Mouse (Mus musculus) MEL (cell line): Measurements from ENCODE around the gene Pi4k2a. TPM values are rescaled to one million over a fixed set of nuclear protein-coding genes. Genes with fewer than 3 reads are reported as not detected.

Experiments
- DNase-seq: peaks from one replicate; pipeline ENCODE4 v3.0.0; 2011; ENCODE audit warnings: low read depth, low spot score
- H3K27ac ChIP-seq: 2 replicates; pipeline ENCODE4 v1.5.1; 2012; ENCODE audit warnings: low read depth, mild to moderate bottlenecking, control low read depth, low read length, moderate library complexity; ENCODE audit not compliant: control insufficient read depth
- H3K27me3 ChIP-seq, 2 experiments: fragments of 150-350 bp in 1 of 2; sonication (generic) in 1 of 2; 2 replicates each; pipeline ENCODE4 v1.6.1; 2012; ENCODE audit warnings: low read length in 2 of 2, mild to moderate bottlenecking in 2 of 2, improper control_type of control experiment in 1 of 2, moderate library complexity in 1 of 2; ENCODE audit not compliant: insufficient read depth in 2 of 2, control insufficient read depth in 1 of 2
- H3K36me3 ChIP-seq, 2 experiments: 2 replicates each; pipeline ENCODE4 v1.6.1; 2012 to 2014; ENCODE audit warnings: low read length in 2 of 2, improper control_type of control experiment in 1 of 2, inconsistent platforms in 1 of 2, mild to moderate bottlenecking in 1 of 2; ENCODE audit not compliant: insufficient read depth in 2 of 2, control insufficient read depth in 1 of 2
- H3K4me1 ChIP-seq, 2 experiments: fragments of 150-350 bp in 1 of 2; sonication (generic) in 1 of 2; 2 replicates each; pipeline ENCODE4 v1.6.1; 2012; ENCODE audit warnings: low read length in 2 of 2, improper control_type of control experiment in 1 of 2, mild to moderate bottlenecking in 1 of 2; ENCODE audit not compliant: insufficient read depth in 2 of 2, control insufficient read depth in 1 of 2
- H3K4me3 ChIP-seq, 2 experiments: fragments of 150-350 bp in 1 of 2; sonication (generic) in 1 of 2; 2 replicates each; pipeline ENCODE4 v1.5.1; 2012; ENCODE audit warnings: low read depth in 2 of 2, low read length in 2 of 2, mild to moderate bottlenecking in 2 of 2, moderate library complexity in 2 of 2, control low read depth in 1 of 2, improper control_type of control experiment in 1 of 2; ENCODE audit not compliant: control insufficient read depth in 1 of 2, insufficient read depth in 1 of 2
- H3K79me2 ChIP-seq: 2 replicates; pipeline ENCODE4 v1.6.1; 2012; ENCODE audit warnings: mild to moderate bottlenecking, low read length, moderate library complexity; ENCODE audit not compliant: control insufficient read depth, poor library complexity, insufficient read depth
- H3K9ac ChIP-seq: 2 replicates; pipeline ENCODE4 v1.6.1; 2012; ENCODE audit warnings: low read depth, mild to moderate bottlenecking, control low read depth, low read length, moderate library complexity; ENCODE audit not compliant: control insufficient read depth, poor library complexity, severe bottlenecking
- H3K9me3 ChIP-seq: fragments of 150-350 bp; sonication (generic); replicated peaks from 2 replicates; pipeline ENCODE4 v1.6.1; 2012; ENCODE audit warnings: mild to moderate bottlenecking, low read length, improper control_type of control experiment, moderate library complexity; ENCODE audit not compliant: insufficient read depth
- E2F4 ChIP-seq: IDR thresholded peaks from 2 replicates; pipeline ENCODE4 v1.6.1; 2011; ENCODE audit warnings: low read depth, low read length, improper control_type of control experiment, borderline replicate concordance
- ELF1 ChIP-seq: IDR thresholded peaks from 2 replicates; pipeline ENCODE4 v1.6.1; 2014; ENCODE audit warnings: low read depth, mild to moderate bottlenecking, inconsistent platforms, low read length, improper control_type of control experiment, moderate library complexity
- EP300 ChIP-seq, 2 experiments: IDR thresholded peaks; 2 replicates each; pipeline ENCODE4 v1.6.1; 2011; ENCODE audit warnings: improper control_type of control experiment in 2 of 2, low read length in 2 of 2, low read depth in 1 of 2, mild to moderate bottlenecking in 1 of 2
- GABPA ChIP-seq: IDR thresholded peaks from 2 replicates; pipeline ENCODE4 v1.6.1; 2012; ENCODE audit warnings: low read depth, mild to moderate bottlenecking, inconsistent platforms, low read length, improper control_type of control experiment, moderate library complexity
- KAT2A ChIP-seq: conservative IDR thresholded peaks from 2 replicates; pipeline ENCODE4 v1.6.1; 2012; ENCODE audit warnings: low read depth, low read length, improper control_type of control experiment, inconsistent platforms
- MAX ChIP-seq: IDR thresholded peaks from 2 replicates; pipeline ENCODE4 v1.6.1; 2011; ENCODE audit warnings: low read length, improper control_type of control experiment
- MAZ ChIP-seq: IDR thresholded peaks from 2 replicates; pipeline ENCODE4 v1.6.1; 2012; ENCODE audit warnings: low read depth, mild to moderate bottlenecking, inconsistent platforms, low read length, improper control_type of control experiment
- MEF2A ChIP-seq: IDR thresholded peaks from 2 replicates; pipeline ENCODE4 v1.6.1; 2014; ENCODE audit warnings: low read depth, mild to moderate bottlenecking, inconsistent platforms, low read length, improper control_type of control experiment; ENCODE audit not compliant: poor library complexity, insufficient replicate concordance, severe bottlenecking; ENCODE audit errors: extremely low read depth
- MYB ChIP-seq: IDR thresholded peaks from 2 replicates; pipeline ENCODE4 v1.6.1; 2011; ENCODE audit warnings: mild to moderate bottlenecking, low read depth, low read length, improper control_type of control experiment
- NRF1 ChIP-seq: IDR thresholded peaks from 2 replicates; pipeline ENCODE4 v1.6.1; 2014; ENCODE audit warnings: low read depth, mild to moderate bottlenecking, inconsistent platforms, low read length, improper control_type of control experiment, moderate library complexity; ENCODE audit not compliant: poor library complexity, insufficient read depth, severe bottlenecking
- POLR2A ChIP-seq, 2 experiments: IDR thresholded peaks; 2 replicates each; pipeline ENCODE4 v1.6.1; 2011 to 2012; ENCODE audit warnings: low read length in 2 of 2, mild to moderate bottlenecking in 2 of 2, control low read depth in 1 of 2, improper control_type of control experiment in 1 of 2, low read depth in 1 of 2, moderate library complexity in 1 of 2; ENCODE audit not compliant: control insufficient read depth in 1 of 2, insufficient read depth in 1 of 2, poor library complexity in 1 of 2
- POLR2AphosphoS2 ChIP-seq: IDR thresholded peaks from 2 replicates; pipeline ENCODE4 v1.6.1; 2011; ENCODE audit warnings: low read length, improper control_type of control experiment
- RAD21 ChIP-seq: IDR thresholded peaks from 2 replicates; pipeline ENCODE4 v1.6.1; 2011; ENCODE audit warnings: mild to moderate bottlenecking, low read depth, low read length, improper control_type of control experiment
- RCOR1 ChIP-seq: IDR thresholded peaks from 2 replicates; pipeline ENCODE4 v1.6.1; 2012; ENCODE audit warnings: low read depth, mild to moderate bottlenecking, inconsistent platforms, low read length, improper control_type of control experiment
- TAL1 ChIP-seq: IDR thresholded peaks from 2 replicates; pipeline ENCODE4 v1.6.1; 2012; ENCODE audit warnings: mild to moderate bottlenecking, inconsistent platforms, low read length, moderate library complexity, mixed read lengths
- TCF12 ChIP-seq: IDR thresholded peaks from 2 replicates; pipeline ENCODE4 v1.6.1; 2014; ENCODE audit warnings: low read depth, mild to moderate bottlenecking, inconsistent platforms, low read length, improper control_type of control experiment, moderate library complexity
- UBTF ChIP-seq: IDR thresholded peaks from 2 replicates; pipeline ENCODE4 v1.6.1; 2012; ENCODE audit warnings: low read depth, mild to moderate bottlenecking, inconsistent platforms, low read length, improper control_type of control experiment, moderate library complexity, borderline replicate concordance; ENCODE audit not compliant: insufficient read depth
- ZC3H11A ChIP-seq: IDR thresholded peaks from 2 replicates; pipeline ENCODE4 v1.6.1; 2012; ENCODE audit warnings: low read depth, mild to moderate bottlenecking, inconsistent platforms, low read length, improper control_type of control experiment
- ZNF384 ChIP-seq: IDR thresholded peaks from 2 replicates; pipeline ENCODE4 v1.6.1; 2012; ENCODE audit warnings: low read depth, mild to moderate bottlenecking, inconsistent platforms, low read length, improper control_type of control experiment
- polyA plus RNA-seq, 2 experiments: library from polyadenylated mRNA; stranded (reverse) in 1 of 2; unstranded in 1 of 2; fragments of >175 nt in 1 of 2; fragments of >200 nt in 1 of 2; gene quantifications; 2 replicates each; pipeline versions ENCODE4 v1.2.1 to v1.2.4; 2012; ENCODE audit warnings: low replicate concordance in 2 of 2, low read depth in 1 of 2; ENCODE audit not compliant: insufficient read length in 2 of 2, insufficient read depth in 1 of 2, missing spikeins in 1 of 2
- total RNA-seq: library from RNA; depleted of rRNA; stranded (reverse); fragments of 300-350 nt; gene quantifications from 2 replicates; pipeline ENCODE4 v1.2.3, GENCODE M21; 2012

Gene Pi4k2a
- total and polyA plus RNA-seq, 3 experiments: 10.2 to 30.3 TPM; not detected in 1

- peaks cover 3% of the 10 kb centered on the region in 2 experiments for H3K36me3 ChIP-seq
- no peak overlapping the region for H3K27ac ChIP-seq
- no peak overlapping the region for H3K4me3 ChIP-seq
- H3K9me3 ChIP-seq: no peaks in the 10 kb centered on the region
- no peaks in the 10 kb centered on the region for H3K4me1 ChIP-seq
- no peaks in the 10 kb centered on the region for H3K79me2 ChIP-seq
- no peaks in the 10 kb centered on the region for H3K27me3 ChIP-seq
- TF ChIP-seq ZNF384 (peak; percentile 47), ELF1 (no peak)
- H3K9ac ChIP-seq: no peak overlapping the region
- DNase-seq: peak; percentile 45
These were observed 9.1 kb downstream of the Pi4k2a start for GRCm38 (mm10) chr19:42099406-42099805.

- H3K4me3 ChIP-seq: no peak overlapping the region
- no peak for TF ChIP-seq MAX
- peak; percentile 2 for TF ChIP-seq RAD21
- peaks cover 0 to 6% of the 10 kb centered on the region in 2 experiments; a peak in 3 of 4 replicates for H3K36me3 ChIP-seq
- no peaks in the 10 kb centered on the region for H3K9me3 ChIP-seq
- no peak for DNase-seq
- H3K27ac ChIP-seq: no peak overlapping the region
- H3K27me3 ChIP-seq: no peaks in the 10 kb centered on the region
- H3K4me1 ChIP-seq: no peaks in the 10 kb centered on the region
- no peaks in the 10 kb centered on the region for H3K79me2 ChIP-seq
- H3K9ac ChIP-seq: no peak overlapping the region
These were observed 14.4 kb downstream of the Pi4k2a start for GRCm38 (mm10) chr19:42104681-42105080.

DNA sequence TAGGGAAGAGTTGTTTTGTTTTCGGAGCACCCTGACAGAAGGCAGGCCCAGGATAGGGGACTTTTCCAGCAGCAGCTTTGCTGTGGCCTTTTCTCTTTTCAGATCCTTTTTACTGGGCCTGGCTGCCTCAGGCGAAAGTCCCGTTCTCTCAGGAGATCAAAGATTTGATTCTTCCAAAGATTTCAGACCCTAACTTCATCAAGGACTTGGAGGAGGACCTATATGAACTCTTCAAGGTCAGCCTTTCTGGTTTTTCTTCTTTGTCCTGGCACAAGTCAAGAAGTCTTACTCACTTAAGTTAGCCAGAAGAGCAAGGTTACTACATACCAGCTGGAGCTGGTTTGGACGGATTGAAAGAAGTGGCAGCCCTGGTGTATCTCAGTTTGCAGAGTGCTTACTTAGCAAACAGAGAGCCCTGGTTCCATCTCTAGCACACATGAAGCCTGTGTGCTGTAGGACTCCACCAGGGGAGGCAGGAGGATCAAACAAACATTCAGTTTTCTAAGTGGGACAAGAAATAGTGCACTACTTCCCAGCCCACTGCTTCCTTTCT is 25.6 kb downstream of the Pi4k2a start:
- peaks cover 0 to 2% of the 10 kb centered on the region in 2 experiments; a peak in 1 of 4 replicates for H3K4me1 ChIP-seq
- no peaks in the 10 kb centered on the region for H3K79me2 ChIP-seq
- H3K27ac ChIP-seq: no peak overlapping the region
- TF ChIP-seq MAZ (no peak), GABPA (no peak), RCOR1 (no peak)
- DNase-seq: no peak
- H3K9ac ChIP-seq: no peak overlapping the region
- H3K4me3 ChIP-seq: no peak overlapping the region
- peaks cover 0 to 7% of the 10 kb centered on the region in 2 experiments; a peak in 2 of 4 replicates for H3K36me3 ChIP-seq
- no peaks in the 10 kb centered on the region for H3K9me3 ChIP-seq
- H3K27me3 ChIP-seq: no peaks in the 10 kb centered on the region

DNA sequence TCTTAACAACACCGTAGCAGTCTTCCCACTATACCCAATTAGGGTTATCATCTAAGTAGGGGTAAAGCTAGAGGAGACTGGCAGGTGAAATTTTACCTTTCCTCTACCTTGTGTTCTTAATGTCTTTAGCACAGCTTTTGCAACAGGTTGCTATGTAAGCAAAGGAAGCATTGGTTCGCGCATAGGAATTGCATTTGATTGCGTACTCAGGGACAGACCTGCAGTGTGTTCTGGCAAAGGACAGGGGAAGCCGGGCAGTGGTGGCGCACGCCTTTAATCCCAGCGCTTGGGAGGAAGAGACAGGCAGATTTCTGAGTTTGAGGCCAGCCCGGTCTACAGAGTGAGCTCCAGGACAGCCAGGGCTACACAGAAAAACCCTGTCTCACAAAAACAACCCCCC is 27.9 kb downstream of the Pi4k2a start:
- Histone ChIP-seq H3K36me3 (peaks cover 0 to 10% of the 10 kb centered on the region in 2 experiments; a peak in 2 of 4 replicates), H3K9ac (no peak overlapping the region), H3K27me3 (no peaks in the 10 kb centered on the region)
- no peak for DNase-seq
- TF ChIP-seq MAZ (no peak), POLR2AphosphoS2 (no peak), UBTF (no peak), ZC3H11A (no peak), TCF12 (no peak), E2F4 (no peak), TAL1 (no peak), MEF2A (no peak), POLR2A (IDR thresholded peaks at IDR 0.05; ENCODE audit: control insufficient read depth in 1 of 2, insufficient read depth in 1 of 2, low read depth in 1 of 2, low read length in 2 of 2, poor library complexity in 1 of 2) (no peak), MAX (no peak), MYB (no peak), KAT2A (no peak), NRF1 (no peak), EP300 (IDR thresholded peaks at IDR 0.05; ENCODE audit: low read depth in 1 of 2, low read length in 2 of 2) (no peak)
- TF ChIP-seq, all 39 proteins: peak for 0
- H3K79me2 ChIP-seq: no peaks in the 10 kb centered on the region
- no peak overlapping the region for H3K27ac ChIP-seq
- H3K4me3 ChIP-seq: no peak overlapping the region
- peaks cover 0 to 2% of the 10 kb centered on the region in 2 experiments; a peak in 1 of 4 replicates for H3K4me1 ChIP-seq
- H3K9me3 ChIP-seq: no peaks in the 10 kb centered on the region
